ENCODE assay signal across 13 mouse cellular contexts in genomic region chr9:42130793-42131760, GRCm38 (mm10). TPM values are rescaled to one million over a fixed set of nuclear protein-coding genes. Genes with fewer than 3 reads are reported as not detected.
DNase-seq lines count a peak whose midpoint lies in the region; TF ChIP-seq lines count a peak whose summit lies in the region.
"Had no signal": no experiment of that assay in that cellular context is flagged by ENCODE, and none has a peak within 500 bp of the region (broad histone marks: within the 10 kb centered on the region; RNA-seq: fewer than 3 reads in every experiment).

No protein-coding gene starts in this region.

- H3K4me1 ChIP-seq in CH12.LX (ENCODE audit: control insufficient read depth in 1 of 2, insufficient read depth in 2 of 2), result peaks cover 3 to 43% of the 10 kb centered on the region in 2 experiments; a peak in 3 of 4 replicates
- H3K4me1 ChIP-seq in cerebellum, adult 2 months (ENCODE audit: control insufficient read depth, insufficient read depth, low read length), result peaks cover 21% of the 10 kb centered on the region
- H3K4me1 ChIP-seq: liver, embryonic 12.5 days had no signal

- no peak overlapping the region for H3K9ac ChIP-seq in CH12.LX (ENCODE audit: insufficient read depth, low read depth)
- H3K9ac ChIP-seq: liver, embryonic 12.5 days had no signal

- 27% methylated on average over 13 of the region's 13 CpGs for WGBS in cerebellum, adult 2 months

- H3K79me2 ChIP-seq in CH12.LX (replicated peaks; ENCODE audit: control insufficient read depth, extremely low read depth, insufficient read depth, poor library complexity, severe bottlenecking), result no peaks in the 10 kb centered on the region

- in situ Hi-C loops in CH12.LX (cut with MboI; ENCODE audit: low pct_ligation_motif_present, low pct_unique_long_range_greater_than_20kb, low sequenced_read_pairs), result no loop called here

- H3K4me3 ChIP-seq in layer of hippocampus, adult 2 months, result no peak overlapping the region
- no peak overlapping the region for H3K4me3 ChIP-seq in CH12.LX (replicated peaks in 1 of 3; ENCODE audit: low read depth in 2 of 3, low read length in 2 of 3, poor library complexity in 1 of 3)
- no peak overlapping the region for H3K4me3 ChIP-seq in cerebellum, adult 2 months (replicated peaks; ENCODE audit: insufficient read depth, low read depth, low read length)
- H3K4me3 ChIP-seq: liver, embryonic 12.5 days had no signal

- no peak overlapping the region for H3K27ac ChIP-seq in layer of hippocampus, adult 2 months
- no peak overlapping the region for H3K27ac ChIP-seq in CH12.LX (ENCODE audit: insufficient read depth, low read depth)
- peak overlapping the region; percentile 55; the same call in 1 of the 2 replicates for H3K27ac ChIP-seq in cerebellum, adult 2 months (ENCODE audit: insufficient read depth, low read length)
- H3K27ac ChIP-seq: liver, embryonic 12.5 days had no signal

- TF ChIP-seq CTCF in layer of hippocampus, adult 2 months (conservative IDR thresholded peaks at IDR 0.05), result peak; percentile 20; the same call in 1 of the 2 replicates
- TF ChIP-seq CTCF in CH12.LX (conservative IDR thresholded peaks at IDR 0.05 in 1 of 2, IDR thresholded peaks at IDR 0.05 in 1 of 2; ENCODE audit: low read depth in 2 of 2, low read length in 2 of 2), result no peak
- no peak for TF ChIP-seq CTCF in cerebellum, adult 2 months (IDR thresholded peaks at IDR 0.05; ENCODE audit: borderline replicate concordance, insufficient read depth, low read depth, low read length)

- no peaks in the 10 kb centered on the region for H3K9me3 ChIP-seq in CH12.LX (replicated peaks; ENCODE audit: low read length)
- H3K9me3 ChIP-seq: liver, embryonic 12.5 days had no signal

- peaks cover 2% of the 10 kb centered on the region for H3K27me3 ChIP-seq in CH12.LX (replicated peaks)
- no peaks in the 10 kb centered on the region for H3K27me3 ChIP-seq in cerebellum, adult 2 months (ENCODE audit: control insufficient read depth, insufficient read depth, low read length)

- H3K36me3 ChIP-seq in CH12.LX (replicated peaks in 1 of 2; ENCODE audit: control insufficient read depth in 1 of 2, insufficient read depth in 1 of 2, low read length in 1 of 2), result no peaks in the 10 kb centered on the region
- H3K36me3 ChIP-seq: liver, embryonic 12.5 days had no signal

- DNase-seq in layer of hippocampus, adult 2 months (ENCODE audit: low spot score in 2 of 2), result peak; percentile 44 to 75
- DNase-seq in layer of hippocampus, adult 9-10 months (ENCODE audit: low spot score), result no peak
- DNase-seq in CH12.LX (ENCODE audit: extremely low read depth), result no peak
- DNase-seq in cerebellum, adult 2 months, result peak; percentile 91 to 95
- peak; percentile 59 for DNase-seq in layer of hippocampus, adult 9-11 months
- no peak for DNase-seq in adrenal gland, postnatal 4 days (ENCODE audit: low spot score in 2 of 2)
- DNase-seq in testis, postnatal 14 days (ENCODE audit: low spot score), result no peak
- DNase-seq: adrenal gland, postnatal 36 days; embryo, embryonic 11 days; heart, adult 11 months; kidney, adult 2 months; thymus, adult 18-20 months had no signal

- no peak overlapping the region for H3K4me2 ChIP-seq in CH12.LX (ENCODE audit: insufficient read depth, low read depth, poor library complexity, severe bottlenecking)
- H3K4me2 ChIP-seq: liver, embryonic 12.5 days had no signal

- peak; percentile 18; the same call in 1 of the 2 replicates for TF ChIP-seq EP300 in CH12.LX (IDR thresholded peaks at IDR 0.05; ENCODE audit: low read length)

- TF ChIP-seq RAD21 in CH12.LX (IDR thresholded peaks at IDR 0.05; ENCODE audit: low read depth, low read length), result no peak

- dilution Hi-C loops in CH12.LX (cut with MboI; ENCODE audit: extremely low pct_ligation_motif_present, extremely low pct_unique_long_range_greater_than_20kb, low sequenced_read_pairs), result no loop called here

- no peak for TF ChIP-seq POLR2A in CH12.LX (IDR thresholded peaks at IDR 0.05; ENCODE audit: low read depth, low read length)
- no peak for TF ChIP-seq POLR2A in cerebellum, adult 2 months (IDR thresholded peaks at IDR 0.05; ENCODE audit: borderline replicate concordance, insufficient read depth, low read length)

TF ChIP-seq in CH12.LX, 34 proteins besides CTCF, POLR2A, EP300 and RAD21:
- no peak for TF ChIP-seq NELFE (IDR thresholded peaks at IDR 0.05; ENCODE audit: low read depth, low read length)
- no peak for TF ChIP-seq UBTF (IDR thresholded peaks at IDR 0.05; ENCODE audit: low read depth, low read length)
- TF ChIP-seq MYC (IDR thresholded peaks at IDR 0.05; ENCODE audit: low read depth, low read length), result no peak
- TF ChIP-seq ETS1 (conservative IDR thresholded peaks at IDR 0.05; ENCODE audit: low read depth, low read length), result no peak
- peak; percentile 38; the same call in 1 of the 2 replicates for TF ChIP-seq MEF2A (IDR thresholded peaks at IDR 0.05; ENCODE audit: borderline replicate concordance, low read depth, low read length)
- no peak for TF ChIP-seq USF1 (IDR thresholded peaks at IDR 0.05; ENCODE audit: low read depth, low read length)

RNA-seq across cellular contexts. Expression of gene Sorl1, which starts 7.0 kb away (rescaled TPM):
- 100 to 1,000 TPM; 196 to 197 TPM for total RNA-seq in layer of hippocampus, adult 2 months (2021)
- 2.5 and 3.0 TPM in 2 replicates for total RNA-seq in CH12.LX (2012; rRNA removed)
- 6.3 TPM in 2 replicates for total RNA-seq in CH12.LX (2014; rRNA removed)
- polyA plus RNA-seq in CH12.LX (2012; ENCODE audit: insufficient read length, low read depth), result 10.5 and 12.3 TPM in 2 replicates
- polyA plus RNA-seq in cerebellum, adult 2 months (2012; rRNA removed), result 169 and 198 TPM in 2 replicates
- total RNA-seq in adrenal gland, postnatal 4 days (2021), result 10 to 100 TPM; 18.3 to 22.9 TPM

Comparison
In these comparisons a context has a peak if more than half of its experiments do, and no peak if none do; other contexts are left out.
1. DNase-seq: peak in layer of hippocampus, adult 2 months (2 of 2), cerebellum, adult 2 months (2 of 2) and layer of hippocampus, adult 9-11 months (single experiment); none in layer of hippocampus, adult 9-10 months (single experiment), CH12.LX (single experiment), adrenal gland, postnatal 4 days (0 of 2) and testis, postnatal 14 days (single experiment).
2. RNA of gene Sorl1, which starts 7.0 kb away (total RNA-seq): 196 to 197 TPM in layer of hippocampus, adult 2 months; 18.3 to 22.9 TPM in adrenal gland, postnatal 4 days and 2.5 to 6.3 TPM in CH12.LX; every median in the first group is over 4 times any median in the second.